Mouse (Mus musculus): ENCODE measurements around the gene Mboat2. TPM values are rescaled to one million over a fixed set of nuclear protein-coding genes. Genes with fewer than 3 reads are reported as not detected.

Gene Mboat2
- polyA plus RNA-seq (2015; fragmentation: Nextera tagmentation; extraction: Ambion mirVana), result 25.4 and 28.9 TPM in 2 replicates

DNA sequence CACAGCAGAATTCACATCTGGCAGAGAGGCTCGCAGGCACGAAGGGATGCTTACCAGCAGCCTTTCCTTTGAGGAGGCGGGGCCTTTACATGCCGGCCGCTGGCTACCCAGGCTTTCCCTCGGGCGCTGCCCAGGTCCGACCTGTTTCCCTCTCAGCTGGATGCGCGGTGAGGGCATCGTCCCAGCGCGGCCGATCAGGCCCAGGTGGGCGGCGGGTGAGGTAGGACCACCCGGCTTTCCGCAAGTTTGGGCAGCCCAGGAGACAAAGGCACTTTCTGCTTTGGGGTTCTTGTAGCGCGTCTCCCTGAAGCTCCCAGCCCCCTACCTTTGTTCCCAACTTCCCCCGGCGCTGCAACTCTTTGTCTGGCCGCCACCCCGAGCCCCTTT is at the start of gene Mboat2:
Gene Mboat2 (plus strand): TSS at position 114 of the 387 bp plus-strand sequence.

DNA sequence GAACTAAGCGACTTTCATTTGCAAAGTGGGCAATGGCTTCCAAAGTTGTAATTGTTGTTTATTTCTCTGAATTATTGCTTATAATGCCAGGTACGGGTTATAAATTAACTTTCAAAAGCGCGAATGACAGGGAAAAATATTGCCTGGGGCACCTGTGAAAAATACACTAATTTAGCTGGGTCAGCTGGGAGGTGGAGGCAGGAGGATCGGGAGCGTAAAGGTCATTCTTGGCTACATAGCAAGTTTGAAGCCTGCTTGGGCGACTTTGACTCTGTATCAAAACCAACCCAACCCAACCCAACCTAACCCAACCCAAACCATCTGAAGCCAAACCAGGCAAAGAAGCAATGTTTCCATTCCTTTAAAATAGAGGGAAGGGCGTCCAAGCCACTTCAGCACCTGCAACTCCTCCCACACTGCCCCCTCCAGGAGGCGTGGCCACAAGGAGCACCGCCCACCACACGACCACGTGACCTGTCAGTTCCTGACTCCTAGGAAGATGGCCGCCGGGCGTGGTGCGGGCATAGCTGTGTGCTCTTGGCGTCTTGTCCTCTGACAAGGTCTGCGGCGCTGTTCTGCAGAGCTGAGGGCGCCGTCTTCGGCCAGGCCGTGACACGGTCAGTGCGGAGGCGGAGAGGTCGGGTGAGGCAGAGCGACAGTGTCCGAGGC is 143.9 kb downstream of the Mboat2 start, which contains the start of gene Kidins220:
Gene Kidins220 (plus strand): TSS at position 480 of the 669 bp plus-strand sequence.

Other genes with a start within 250 kb of the Mboat2 start
- 7.0 and 8.6 TPM in 2 replicates for gene Klf11, start 179.6 kb upstream of the Mboat2 start, polyA plus RNA-seq (2015; fragmentation: Nextera tagmentation; extraction: Ambion mirVana)
- gene Cys1, start 149.1 kb upstream of the Mboat2 start, polyA plus RNA-seq (2015; fragmentation: Nextera tagmentation; extraction: Ambion mirVana), result 3.4 and 4.7 TPM in 2 replicates
- gene Rrm2, start 122.6 kb upstream of the Mboat2 start, polyA plus RNA-seq (2015; fragmentation: Nextera tagmentation; extraction: Ambion mirVana), result 34.8 and 54.6 TPM in 2 replicates
- 16.0 and 16.5 TPM in 2 replicates for gene Kidins220, start 144.0 kb downstream of the Mboat2 start, polyA plus RNA-seq (2015; fragmentation: Nextera tagmentation; extraction: Ambion mirVana)

All from urinary bladder, postnatal 0 days (tissue).